Mouse (Mus musculus) frontal cortex, adult 2 months (tissue): ENCODE data around the gene Srd5a1. TPM values are rescaled to one million over a fixed set of nuclear protein-coding genes. Genes with fewer than 3 reads are reported as not detected.
A peak's percentile ranks its signal among the peaks of the same experiment; 100 is the strongest.
"Not testable (repeated sequence)": the region's sequence is repeated elsewhere in the genome, so short reads cannot be mapped to it uniquely, and the experiment has no call there.

ENCODE experiments used
- DNase-seq, 2 experiments: peaks; one replicate each; pipeline ENCODE4 v3.0.0; 2022; ENCODE audit warnings: low spot score in 1 of 2; ENCODE audit errors: extremely low spot score in 1 of 2
- polyA plus RNA-seq: library from polyadenylated mRNA; depleted of rRNA; stranded (reverse); fragments of >200 nt; gene quantifications from 2 replicates; pipeline ENCODE4 v1.2.3, GENCODE M21; 2012; rRNA removed

Srd5a1 gene
- 10.4 and 11.9 TPM in 2 replicates for polyA plus RNA-seq

GRCm38 (mm10) chr13:69611398-69612174, at the start of gene Srd5a1:
Gene Srd5a1, minus strand, starts transcription at chr13:69611442.
- DNase-seq: peak; percentile 99 to 100

DNA sequence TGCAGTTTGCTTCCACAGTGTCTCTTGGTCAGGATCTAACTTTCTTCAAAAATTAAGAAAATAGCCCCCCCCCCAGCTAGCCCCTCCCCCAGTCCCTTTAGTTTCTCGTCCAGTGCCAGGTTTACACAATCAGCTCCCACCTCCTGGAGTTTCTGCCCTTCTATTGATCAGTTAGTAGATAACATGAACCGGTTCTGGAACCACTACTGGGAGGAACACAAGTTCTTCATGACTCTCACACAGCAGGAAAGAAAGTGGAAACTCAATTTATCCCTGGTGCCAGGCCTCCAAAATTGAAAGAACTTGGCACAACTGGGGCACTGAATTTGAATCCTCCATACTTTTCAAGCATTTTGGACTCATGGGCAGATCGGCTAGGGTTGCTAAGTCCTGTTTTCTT, 43.3 kb upstream of the Srd5a1 start:
- no peak for DNase-seq

- DNase-seq: no peak
Observed at GRCm38 (mm10) chr13:69646481-69646880, 35.2 kb upstream of the Srd5a1 start.

DNA sequence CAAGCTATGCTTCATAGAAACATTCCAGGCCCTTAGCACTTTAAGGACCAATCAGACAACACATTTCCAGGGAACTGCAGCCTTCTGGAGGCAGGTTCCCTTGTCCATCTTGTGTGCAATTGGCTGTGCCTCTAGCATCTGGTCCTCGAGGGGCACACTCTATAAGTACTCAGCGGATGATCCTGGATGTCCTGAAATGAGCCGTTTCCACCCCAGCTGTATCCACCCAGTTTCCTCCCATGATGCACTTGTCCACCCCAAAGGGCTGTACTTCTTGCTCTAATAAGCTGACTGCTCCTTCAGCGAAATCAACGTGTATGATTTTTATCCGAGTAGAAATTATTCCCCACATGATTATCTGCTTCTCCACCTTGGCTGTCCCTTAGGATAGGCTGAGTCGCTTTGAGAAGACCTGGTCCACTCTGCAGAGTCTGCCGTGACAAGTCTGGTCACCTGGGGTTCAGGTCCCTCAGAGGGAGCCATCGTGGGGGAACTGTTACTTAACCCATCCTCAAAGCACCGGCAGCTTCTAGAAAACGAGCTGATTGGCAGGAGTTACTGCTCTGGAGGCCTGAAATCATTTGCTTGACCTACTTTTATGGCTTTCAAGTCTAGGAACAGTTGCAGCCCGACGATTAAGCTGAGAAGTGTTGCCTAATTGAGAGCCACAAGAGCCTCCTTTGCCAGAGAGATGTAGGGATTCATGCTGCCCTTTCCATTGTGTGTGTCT, 34.6 kb upstream of the Srd5a1 start:
- no peak for DNase-seq

DNA sequence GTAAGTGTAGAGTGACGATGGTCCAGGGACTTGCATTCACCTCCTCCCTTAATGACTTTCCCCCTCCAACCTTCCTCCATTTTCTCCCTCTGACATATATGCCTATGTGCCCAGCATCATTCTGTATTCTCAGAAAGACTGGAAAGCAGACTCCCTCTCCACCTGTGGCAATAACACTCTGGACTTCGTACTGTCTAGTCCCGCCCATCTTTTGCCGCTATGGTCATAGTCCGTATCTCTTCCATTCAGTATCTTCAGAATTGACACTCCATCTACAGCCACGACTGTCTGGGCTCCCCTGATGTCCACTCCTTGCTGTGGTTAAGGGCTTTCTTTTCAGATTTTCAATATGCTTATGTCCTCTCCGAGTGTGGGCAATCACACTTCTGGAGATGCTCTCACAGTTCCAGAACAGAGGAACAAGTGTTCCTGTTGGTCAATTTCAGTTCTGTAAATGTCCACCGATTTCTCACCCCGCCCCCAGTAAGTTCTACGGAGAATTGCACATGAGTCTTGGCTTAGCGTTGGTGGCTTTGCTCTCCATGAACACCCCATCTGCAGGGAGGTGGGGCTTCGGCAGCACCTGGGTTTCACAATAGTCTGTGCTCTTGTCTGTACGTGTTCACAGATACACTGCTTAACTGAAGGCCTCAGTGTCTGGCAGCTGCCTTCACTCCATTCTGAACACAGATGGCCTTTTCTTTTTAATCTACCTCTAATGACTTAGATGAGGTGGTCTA, 33.4 kb upstream of the Srd5a1 start:
- DNase-seq: peak in 1 of 2 experiments; percentile 22

DNA sequence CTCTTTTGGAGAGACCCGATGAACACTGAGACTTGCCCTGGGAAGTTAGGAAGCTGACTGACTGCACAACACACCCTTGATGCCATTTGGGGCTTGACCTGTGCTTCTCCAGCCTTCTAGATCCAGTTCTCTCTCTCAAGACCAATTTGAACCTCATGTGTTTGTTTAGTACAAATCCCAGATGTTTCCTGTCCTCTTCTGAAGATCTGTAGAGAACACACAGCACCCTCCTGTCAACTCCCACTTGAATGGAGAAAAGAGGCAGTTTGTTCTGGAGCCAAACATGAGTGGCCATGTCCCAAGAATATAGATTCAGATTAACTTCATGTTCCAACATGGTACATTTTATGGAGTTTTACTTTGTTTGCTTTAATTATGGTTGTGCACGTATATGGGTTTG, 32.7 kb upstream of the Srd5a1 start:
- no peak for DNase-seq

DNA sequence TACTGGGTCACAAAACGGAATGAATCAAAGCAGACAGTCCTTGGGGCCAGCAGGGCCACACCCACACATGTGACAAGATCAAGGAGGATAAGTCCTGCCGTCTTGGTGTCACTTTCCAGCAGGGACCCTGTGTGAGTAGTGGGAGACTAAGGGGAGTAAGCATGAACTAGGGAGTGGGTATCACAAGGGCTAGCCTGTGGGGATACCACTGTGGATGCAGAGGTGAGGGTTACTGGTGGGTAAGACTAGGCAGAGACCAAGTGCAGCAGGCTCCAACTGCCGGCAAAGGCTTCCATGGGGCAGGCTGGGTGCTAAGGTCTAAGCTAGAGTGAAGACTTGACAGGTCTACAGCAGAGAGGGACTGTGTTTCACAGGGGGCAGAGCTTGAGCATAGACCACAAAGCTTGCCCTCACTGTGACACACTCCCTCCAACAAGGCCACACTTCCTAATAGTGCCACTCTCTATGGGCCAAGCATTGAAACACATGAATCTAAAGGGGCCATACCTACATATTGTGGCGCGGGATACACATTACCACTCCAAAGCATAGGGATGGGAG, 31.5 kb upstream of the Srd5a1 start:
- no peak for DNase-seq

- DNase-seq: no peak
Observed at GRCm38 (mm10) chr13:69641017-69641416, 29.8 kb upstream of the Srd5a1 start.

DNA sequence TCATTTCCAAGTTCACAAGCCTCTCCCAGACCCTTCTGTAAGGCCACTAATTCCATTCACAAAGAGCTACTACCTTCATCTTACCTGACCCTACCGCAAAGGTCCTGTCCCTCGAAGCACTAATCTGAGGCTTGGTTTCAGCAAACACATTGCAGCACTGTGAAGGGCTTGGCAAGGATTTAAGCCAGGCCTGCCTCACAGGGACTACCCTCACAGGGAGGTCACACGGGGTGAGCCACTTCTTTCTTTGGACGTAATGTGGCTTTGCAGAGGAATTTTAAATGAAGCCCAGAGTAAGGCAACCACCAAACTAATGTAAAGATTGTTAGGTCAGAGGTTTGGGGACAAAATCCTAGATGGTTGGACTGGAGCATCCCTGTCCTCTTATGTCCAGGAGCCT, 29.3 kb upstream of the Srd5a1 start:
- DNase-seq: no peak

- DNase-seq: no peak
Observed at GRCm38 (mm10) chr13:69640126-69640525, 28.9 kb upstream of the Srd5a1 start.

DNA sequence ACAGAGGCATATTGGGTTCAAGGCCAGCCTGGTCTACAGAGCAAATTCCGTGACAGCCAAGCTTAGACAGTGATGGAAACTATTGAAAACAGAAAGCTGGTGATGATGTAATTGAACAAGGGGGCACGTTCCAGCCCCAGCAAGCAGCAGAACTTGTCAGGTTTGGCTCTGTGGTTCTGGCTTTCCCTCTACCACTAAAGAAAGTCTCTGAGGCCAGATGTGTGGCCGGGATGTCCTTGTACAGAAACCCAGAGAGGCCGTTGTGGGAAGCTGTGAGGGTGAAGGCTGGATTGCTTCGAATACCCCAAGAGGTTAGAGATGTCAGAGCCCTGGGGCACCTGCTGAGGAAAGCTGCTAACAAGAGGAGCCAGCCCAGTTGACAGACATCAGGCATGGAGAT, 28.0 kb upstream of the Srd5a1 start:
- DNase-seq: no peak

DNA sequence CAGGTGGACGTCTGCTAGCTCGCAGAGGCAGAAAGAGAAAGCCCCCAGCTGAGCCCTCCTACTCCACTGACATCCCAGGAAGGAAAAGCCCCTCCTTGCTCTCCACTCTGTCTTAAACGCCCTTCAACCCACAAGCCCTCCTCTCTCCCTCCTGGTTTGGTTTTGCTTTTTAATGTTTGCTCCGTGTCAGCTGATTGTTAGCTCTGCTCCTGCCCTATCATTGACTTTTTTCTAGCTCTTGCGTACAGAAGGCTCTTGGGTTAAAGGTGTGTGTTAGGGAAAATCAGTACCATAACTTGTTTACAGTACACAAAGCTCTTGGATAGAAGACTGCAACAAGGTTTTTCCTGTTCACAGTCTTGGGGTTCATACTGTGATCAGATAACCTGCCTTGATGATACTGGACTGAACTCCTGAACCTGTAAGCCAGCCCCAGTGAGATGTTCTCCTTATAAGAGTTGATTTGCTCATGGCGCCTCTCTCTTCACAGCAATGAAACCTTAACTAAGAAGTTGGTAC, 26.9 kb upstream of the Srd5a1 start:
- no peak for DNase-seq

- DNase-seq: no peak
Observed at GRCm38 (mm10) chr13:69637657-69638056, 26.4 kb upstream of the Srd5a1 start.

DNA sequence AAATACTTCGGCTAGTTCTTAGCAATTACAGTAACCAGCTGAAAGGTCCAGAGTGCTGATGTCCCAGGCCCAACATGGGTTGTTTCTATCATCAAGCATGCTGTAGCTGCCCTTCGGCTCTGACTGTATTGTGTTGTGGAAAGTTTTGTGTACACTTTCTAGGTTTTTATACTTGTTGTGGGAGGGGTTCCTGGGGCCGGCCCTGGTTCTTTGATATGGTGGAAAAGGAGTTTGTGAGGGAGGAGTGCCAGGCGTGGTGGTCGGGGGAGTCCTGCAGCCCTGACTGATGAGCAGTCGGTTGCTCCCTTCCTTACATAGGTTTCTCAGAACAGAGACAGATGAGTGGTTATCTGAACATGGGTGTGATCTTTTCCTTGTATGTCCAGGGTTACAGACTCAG, 25.6 kb upstream of the Srd5a1 start:
- no peak for DNase-seq

- no peak for DNase-seq
Observed at GRCm38 (mm10) chr13:69636375-69636774, 25.1 kb upstream of the Srd5a1 start.

DNA sequence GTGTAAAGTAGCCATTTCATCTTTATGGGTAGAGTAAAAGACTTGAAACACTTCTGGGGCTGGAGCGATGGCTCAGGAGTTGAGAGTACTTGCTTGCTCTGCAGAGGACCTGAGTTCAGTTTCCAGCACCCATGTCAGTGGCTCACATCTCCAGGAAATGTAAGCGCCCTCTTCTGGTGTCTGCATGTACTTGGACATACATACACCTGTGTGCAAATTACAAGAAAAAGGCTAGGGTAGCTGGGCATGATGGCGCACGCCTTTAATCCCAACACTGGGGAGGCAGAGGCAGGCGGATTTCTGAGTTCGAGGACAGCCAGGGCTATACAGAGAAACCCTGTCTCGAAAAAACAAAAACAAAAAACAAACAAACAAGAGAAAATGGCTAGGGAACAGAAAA, 24.6 kb upstream of the Srd5a1 start:
- not testable (repeated sequence) for DNase-seq

- no peak for DNase-seq
Observed at GRCm38 (mm10) chr13:69633988-69634387, 22.7 kb upstream of the Srd5a1 start.

DNA sequence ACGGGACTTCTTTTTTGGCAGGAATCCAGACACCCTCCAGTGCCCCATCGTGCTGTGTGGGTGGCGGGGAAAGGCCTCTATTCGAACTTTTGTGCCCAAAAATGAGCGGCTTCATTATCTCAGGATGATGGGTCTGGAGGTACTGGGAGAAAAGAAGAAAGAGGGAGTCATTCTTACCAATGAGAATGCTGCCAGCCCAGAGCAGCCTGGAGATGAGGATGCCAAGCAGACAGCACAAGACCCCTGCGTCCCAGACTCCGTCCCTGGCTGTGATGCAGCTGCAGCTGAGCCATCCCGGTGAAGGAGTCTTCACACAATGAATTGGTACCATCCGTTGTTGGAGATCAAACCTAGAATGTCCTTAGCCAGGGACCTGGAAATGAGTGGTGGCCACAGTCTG, 22.3 kb upstream of the Srd5a1 start:
- DNase-seq: no peak

- no peak for DNase-seq
Observed at GRCm38 (mm10) chr13:69631659-69632058, 20.4 kb upstream of the Srd5a1 start.

DNA sequence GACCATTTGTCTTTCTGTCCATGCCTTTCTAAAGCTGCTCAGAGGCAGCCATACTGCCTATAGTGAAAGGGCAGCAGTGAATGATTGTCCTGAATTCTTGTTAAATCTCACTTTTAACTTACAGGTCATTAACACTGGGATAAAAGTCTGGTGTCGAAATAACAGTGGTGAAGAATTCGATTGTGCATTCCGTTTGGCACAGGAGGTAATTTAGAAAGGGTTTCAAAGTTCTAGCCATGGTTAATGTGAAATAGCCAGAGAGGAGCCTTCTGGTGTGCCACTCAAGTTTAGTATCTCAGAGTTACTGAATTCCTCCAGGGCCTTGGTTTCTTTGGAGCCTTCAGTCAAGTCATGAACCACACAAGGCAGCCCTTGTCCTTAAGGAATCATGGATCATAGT, 19.9 kb upstream of the Srd5a1 start:
- DNase-seq: no peak

DNA sequence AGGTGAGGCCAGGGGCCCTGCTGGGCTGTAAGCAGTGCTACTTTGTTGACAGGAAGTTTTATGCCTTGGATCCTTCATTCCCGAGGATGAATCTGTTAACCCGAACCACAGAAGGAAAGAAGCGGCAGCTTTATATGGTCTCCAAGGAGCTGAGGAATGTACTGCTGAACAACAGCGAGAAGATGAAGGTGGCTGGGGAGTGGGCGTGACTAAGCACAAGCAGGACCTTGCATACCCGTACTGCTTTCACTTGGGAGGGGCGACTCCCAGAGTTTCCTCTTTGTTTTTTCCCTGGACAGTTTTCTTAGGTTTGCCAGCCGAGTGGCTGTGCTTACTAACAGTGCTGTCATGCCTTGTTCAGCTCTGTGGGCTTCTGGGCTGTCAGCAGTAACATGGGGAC, 19.3 kb upstream of the Srd5a1 start:
- no peak for DNase-seq
